Mouse (Mus musculus) urinary bladder, adult 2 months (tissue): Measurements from ENCODE around the gene Rab11a. TPM values are rescaled to one million over a fixed set of nuclear protein-coding genes. Genes with fewer than 3 reads are reported as not detected.
"Not testable (repeated sequence)": the region's sequence is repeated elsewhere in the genome, so short reads cannot be mapped to it uniquely, and the experiment has no call there.

Source experiments
- DNase-seq: peaks from one replicate; pipeline ENCODE4 v3.0.0; 2022; ENCODE audit warnings: low spot score
- polyA plus RNA-seq: library from polyadenylated mRNA; depleted of rRNA; stranded (reverse); fragments of >200 nt; gene quantifications from 2 replicates; pipeline ENCODE4 v1.2.3, GENCODE M21; 2012; rRNA removed

Gene Rab11a
- polyA plus RNA-seq, 1 experiment, result 556 TPM

- DNase-seq, result no peak
Observed at GRCm38 (mm10) chr9:64693094-64693493, 44.5 kb downstream of the Rab11a start.

DNA sequence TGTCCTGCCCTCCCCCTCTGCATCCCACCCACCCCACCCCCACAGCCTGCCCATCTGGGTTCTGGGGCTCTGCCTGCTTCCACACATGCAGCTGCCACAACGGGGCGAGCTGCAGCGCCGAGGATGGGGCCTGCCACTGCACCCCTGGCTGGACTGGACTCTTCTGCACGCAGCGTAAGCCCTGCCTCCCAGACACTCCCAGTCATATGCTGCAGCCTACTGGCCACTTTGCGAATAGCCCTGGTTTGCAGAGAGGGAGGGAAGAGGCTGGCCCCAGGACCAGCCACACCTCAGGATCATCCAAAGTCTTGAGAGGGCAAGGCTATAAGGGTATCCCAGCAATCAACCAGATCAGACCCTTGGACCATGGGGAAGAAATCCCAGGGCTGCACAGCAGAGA, 46.4 kb downstream of the Rab11a start:
- no peak for DNase-seq

- DNase-seq, result no peak
Observed at GRCm38 (mm10) chr9:64690771-64691170, 46.8 kb downstream of the Rab11a start.

DNA sequence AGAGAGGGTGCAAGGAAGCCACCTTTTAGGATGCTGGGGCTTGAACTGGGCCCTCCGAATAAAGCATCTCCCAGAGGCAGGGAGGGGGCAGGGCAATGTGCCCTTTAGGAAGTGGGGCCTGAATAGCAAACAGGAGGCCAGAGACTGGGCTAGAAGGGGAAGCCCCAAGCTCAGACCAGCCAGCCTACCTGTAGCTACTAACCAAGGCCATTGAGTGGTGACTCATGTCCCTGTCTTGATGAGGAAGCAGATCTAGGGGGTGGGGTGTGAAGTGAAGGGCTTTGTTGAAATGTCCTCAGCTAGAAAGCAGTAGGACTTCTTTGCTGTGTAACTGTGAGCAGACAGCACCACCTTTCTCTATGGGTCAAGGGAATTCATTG, 49.6 kb downstream of the Rab11a start:
- no peak for DNase-seq

GRCm38 (mm10) chr9:64687122-64688014, 50.2 kb downstream of the Rab11a start:
- DNase-seq, result no peak

DNA sequence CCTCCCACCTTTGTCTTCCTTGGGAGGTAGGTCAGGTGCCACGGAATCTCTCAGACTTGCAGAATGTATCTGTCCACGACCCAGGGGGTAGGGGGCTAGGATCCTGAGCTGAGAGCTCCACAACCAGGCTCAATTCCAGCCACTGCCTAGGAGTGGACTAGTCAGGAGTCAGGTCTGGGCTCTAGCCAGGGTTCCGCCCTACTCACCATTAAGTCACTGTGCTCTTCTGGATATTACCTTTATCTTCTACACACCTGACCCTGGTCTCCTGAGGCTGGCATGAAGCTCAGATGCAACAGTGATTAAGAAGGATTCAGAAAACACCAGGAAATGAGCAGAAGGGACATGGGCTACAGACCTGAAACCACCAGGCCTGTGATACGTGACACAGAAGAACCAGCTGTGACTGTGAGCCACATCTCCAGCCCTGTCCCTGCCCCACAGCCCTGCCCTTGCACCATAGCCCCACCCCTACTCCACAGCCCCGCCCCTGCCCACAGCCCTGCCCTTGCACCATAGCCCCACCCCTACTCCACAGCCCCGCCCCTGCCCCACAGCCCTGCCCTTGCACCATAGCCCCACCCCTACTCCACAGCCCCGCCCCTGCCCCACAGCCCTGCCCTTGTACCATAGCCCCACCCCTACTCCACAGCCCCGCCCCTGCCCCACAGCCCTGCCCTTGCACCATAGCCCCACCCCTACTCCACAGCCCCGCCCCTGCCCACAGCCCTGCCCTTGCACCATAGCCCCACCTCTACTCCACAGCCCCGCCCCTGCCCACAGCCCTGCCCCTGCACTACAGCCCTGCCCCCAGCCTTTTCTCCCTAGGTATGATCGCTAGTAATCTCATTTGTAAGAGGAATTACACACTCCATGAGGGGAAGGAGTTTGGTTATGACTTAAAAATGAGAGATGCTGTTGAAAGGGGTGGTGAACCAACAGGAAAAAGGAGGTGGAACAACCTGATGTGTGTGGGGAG, 65.9 kb downstream of the Rab11a start:
- not testable (repeated sequence) for DNase-seq

DNA sequence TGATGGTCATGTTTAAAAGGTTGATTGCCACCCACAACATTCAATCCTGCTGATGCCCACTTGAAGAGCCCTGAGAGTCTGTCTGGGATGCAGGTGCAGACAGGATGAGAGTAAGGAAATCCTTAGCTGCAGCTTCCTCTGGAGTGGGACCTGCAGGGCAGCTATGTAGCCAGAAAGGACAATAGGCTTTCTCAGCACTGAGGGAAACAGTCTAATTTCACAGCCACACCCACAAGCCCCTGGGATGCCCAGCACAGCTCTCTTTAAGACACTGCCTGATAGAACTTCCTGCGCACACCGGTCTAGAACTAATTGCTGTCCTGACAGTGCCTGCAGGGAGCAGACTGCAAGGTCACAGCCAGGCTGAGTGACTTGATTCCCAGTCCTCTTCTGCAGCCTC, 69.6 kb downstream of the Rab11a start:
- DNase-seq, result no peak

GRCm38 (mm10) chr9:64667513-64667912, 70.0 kb downstream of the Rab11a start:
- DNase-seq, result no peak

GRCm38 (mm10) chr9:64666549-64666948, 71.0 kb downstream of the Rab11a start:
- DNase-seq, result no peak

Other genes starting within 250 kb of the Rab11a start
- 10.5 and 10.8 TPM in 2 replicates for gene Dennd4a, start 73.6 kb upstream of the Rab11a start, polyA plus RNA-seq
- gene Slc24a1, start 213.8 kb upstream of the Rab11a start, polyA plus RNA-seq, result 0.04 TPM in 1 of 2 replicates, not detected in the other
- 24.3 and 25.1 TPM in 2 replicates for gene Ints14, start 223.1 kb upstream of the Rab11a start, polyA plus RNA-seq